Mouse (Mus musculus) B cell, adult 2 months (primary cell): ENCODE data around the gene Ppm1e.

ENCODE experiments used
- DNase-seq, 2 experiments: peaks; one replicate each; pipeline ENCODE4 v3.0.0; 2022

The Ppm1e gene

GRCm38 (mm10) chr11:87247494-87247866 lies 111.3 kb downstream of the Ppm1e start:
- no peak for DNase-seq

- DNase-seq: no peak
Observed at GRCm38 (mm10) chr11:87246724-87247493, 111.9 kb downstream of the Ppm1e start.

- no peak for DNase-seq
Observed at GRCm38 (mm10) chr11:87246107-87246651, 112.6 kb downstream of the Ppm1e start.

GRCm38 (mm10) chr11:87245171-87245840 lies 113.5 kb downstream of the Ppm1e start:
- no peak for DNase-seq

- no peak for DNase-seq
Observed at GRCm38 (mm10) chr11:87241256-87241655, 117.6 kb downstream of the Ppm1e start.

GRCm38 (mm10) chr11:87240833-87241215 lies 118.0 kb downstream of the Ppm1e start:
- no peak for DNase-seq

- no peak for DNase-seq
Observed at GRCm38 (mm10) chr11:87240141-87240832, 118.5 kb downstream of the Ppm1e start.

- DNase-seq: no peak
Observed at GRCm38 (mm10) chr11:87238891-87239530, 119.8 kb downstream of the Ppm1e start.

- DNase-seq: no peak
Observed at GRCm38 (mm10) chr11:87235486-87235872, 123.3 kb downstream of the Ppm1e start.

- DNase-seq: no peak
Observed at GRCm38 (mm10) chr11:87234743-87235485, 123.9 kb downstream of the Ppm1e start.

- no peak for DNase-seq
Observed at GRCm38 (mm10) chr11:87233377-87233776, 125.4 kb downstream of the Ppm1e start.

GRCm38 (mm10) chr11:87227056-87227455 lies 131.8 kb downstream of the Ppm1e start:
- DNase-seq: no peak

- no peak for DNase-seq
Observed at GRCm38 (mm10) chr11:87222686-87223085, 136.1 kb downstream of the Ppm1e start.

- DNase-seq: peak; percentile 9 to 15
Observed at GRCm38 (mm10) chr11:87212313-87212712, 146.5 kb downstream of the Ppm1e start.
